Mouse (Mus musculus) heart, embryonic 13.5 days (tissue): ENCODE measurements around the gene Trim27. TPM values are rescaled to one million over a fixed set of nuclear protein-coding genes. Genes with fewer than 3 reads are reported as not detected.

ENCODE experiments used
- ATAC-seq: fragments of 200-750 bp; cut with Nextera tagmentation; 2 replicates; pipeline ENCODE4 v1.8.0; 2017; ENCODE audit warnings: moderate TSS enrichment; ENCODE audit not compliant: insufficient number of reproducible peaks, low FRiP score, low TSS enrichment; ENCODE audit errors: extremely low read depth
- H3K27ac ChIP-seq: fragments of 300-500 bp; sonication (generic); replicated peaks from 2 replicates; pipeline ENCODE4 v1.5.1; 2015; ENCODE audit warnings: moderate library complexity, mild to moderate bottlenecking, inconsistent platforms
- H3K27me3 ChIP-seq: fragments of 300-500 bp; sonication (generic); replicated peaks from 2 replicates; pipeline ENCODE4 v1.6.1; 2015; ENCODE audit warnings: mild to moderate bottlenecking, inconsistent platforms
- H3K36me3 ChIP-seq: fragments of 300-500 bp; sonication (generic); 2 replicates; pipeline ENCODE4 v1.6.1; 2015; ENCODE audit warnings: mild to moderate bottlenecking, inconsistent platforms
- H3K4me1 ChIP-seq: fragments of 300-500 bp; sonication (generic); 2 replicates; pipeline ENCODE4 v1.6.1; 2015; ENCODE audit warnings: inconsistent platforms
- H3K4me2 ChIP-seq: fragments of 300-500 bp; sonication (generic); 2 replicates; pipeline ENCODE4 v1.6.1; 2015; ENCODE audit warnings: inconsistent platforms, mild to moderate bottlenecking, moderate library complexity
- H3K4me3 ChIP-seq: fragments of 300-500 bp; sonication (generic); 2 replicates; pipeline ENCODE4 v1.5.1; 2015; ENCODE audit warnings: moderate library complexity, mild to moderate bottlenecking, inconsistent platforms
- H3K9ac ChIP-seq: fragments of 300-500 bp; sonication (generic); 2 replicates; pipeline ENCODE4 v1.6.1; 2015; ENCODE audit warnings: inconsistent platforms, mild to moderate bottlenecking, moderate library complexity
- H3K9me3 ChIP-seq: fragments of 300-500 bp; sonication (generic); 2 replicates; pipeline ENCODE4 v1.6.1; 2016; ENCODE audit warnings: inconsistent platforms
- WGBS: fragments of 180-500 bp; shearing (Covaris S2); methylation state at CpG from one replicate; pipeline ENCODE4 v1.1.7; 2015; ENCODE audit warnings: mixed read lengths; 5-methylcytosine and 5-hydroxymethylcytosine counted together
- polyA plus RNA-seq: library from polyadenylated mRNA; unstranded; fragments of >200 nt; fragmentation: Nextera tagmentation; extraction: Ambion mirVana; gene quantifications from 2 replicates; pipeline ENCODE4 v1.2.1, GENCODE M21; 2015

Gene Trim27
- polyA plus RNA-seq, 1 experiment from 2014 or later: 80.3 TPM

GRCm38 (mm10) chr13:21243196-21243595 lies 64.0 kb downstream of the Trim27 start:
- WGBS: 20% methylated on average over 13 of the region's 13 CpGs
- Histone ChIP-seq H3K9me3 (peaks cover 3% of the 10 kb centered on the region; the same call in 1 of the 2 replicates), H3K9ac (peak overlapping the region; percentile 56; the same call in 1 of the 2 replicates), H3K27ac (no peak overlapping the region), H3K27me3 (peaks cover 19% of the 10 kb centered on the region), H3K4me3 (peak overlapping the region; percentile 51), H3K36me3 (no peaks in the 10 kb centered on the region), H3K4me1 (peaks cover 8% of the 10 kb centered on the region), H3K4me2 (peak overlapping the region; percentile 71)
- ATAC-seq: no peak

GRCm38 (mm10) chr13:21244089-21244488 lies 64.8 kb downstream of the Trim27 start:
- no peaks in the 10 kb centered on the region for H3K36me3 ChIP-seq
- no peak overlapping the region for H3K27ac ChIP-seq
- ATAC-seq: no peak
- no peak overlapping the region for H3K9ac ChIP-seq
- no peak overlapping the region for H3K4me3 ChIP-seq
- WGBS: 79% methylated on average over 5 of the region's 5 CpGs
- no peak overlapping the region for H3K4me2 ChIP-seq
- H3K4me1 ChIP-seq: peaks cover 8% of the 10 kb centered on the region
- no peaks in the 10 kb centered on the region for H3K9me3 ChIP-seq
- H3K27me3 ChIP-seq: peaks cover 19% of the 10 kb centered on the region

Other genes with a start within 250 kb of the Trim27 start
- gene Olfr1370, start 104.5 kb upstream of the Trim27 start, polyA plus RNA-seq: not detected in 2 replicates
- gene Olfr1369-ps1, start 68.0 kb upstream of the Trim27 start, polyA plus RNA-seq: 0.04 TPM in 1 of 2 replicates, not detected in the other
- not detected in 2 replicates for gene Olfr263, start 49.8 kb upstream of the Trim27 start, polyA plus RNA-seq
- not detected in 2 replicates for gene Olfr1368, start 33.6 kb upstream of the Trim27 start, polyA plus RNA-seq
- not detected in 2 replicates for gene Gpx5, start 113.3 kb downstream of the Trim27 start, polyA plus RNA-seq
- gene Gpx6, start 132.7 kb downstream of the Trim27 start, polyA plus RNA-seq: not detected in 2 replicates
- not detected in 2 replicates for gene Olfr1367, start 167.5 kb downstream of the Trim27 start, polyA plus RNA-seq
- gene Zscan12, start 183.4 kb downstream of the Trim27 start, polyA plus RNA-seq: 7.1 and 7.7 TPM in 2 replicates
- gene Zkscan3, start 223.3 kb downstream of the Trim27 start, polyA plus RNA-seq: 61.2 and 72.2 TPM in 2 replicates